Mouse (Mus musculus) c-Kit-positive CD71-positive TER-119-negative erythroid progenitor cells, embryonic 14.5 days (primary cell): ENCODE measurements around the gene Dok4.

ENCODE experiments used
- DNase-seq: peaks from one replicate; pipeline ENCODE4 v3.0.0-alpha.2; 2013; ENCODE audit warnings: low read depth

The Dok4 gene

GRCm38 (mm10) chr8:94876197-94876730 is at the start of gene Dok4:
Gene Dok4, minus strand, starts transcription at chr8:94876330.
- peak; percentile 61 for DNase-seq

- no peak for DNase-seq
These were observed 47.3 kb upstream of the Dok4 start, which contains the start of gene Adgrg5 for GRCm38 (mm10) chr8:94923405-94923804. Gene Adgrg5, plus strand, starts transcription at chr8:94923694.

GRCm38 (mm10) chr8:94922602-94923001 is 46.5 kb upstream of the Dok4 start:
- DNase-seq = no peak

- no peak for DNase-seq
These were observed 46.0 kb upstream of the Dok4 start for GRCm38 (mm10) chr8:94922176-94922575.

- no peak for DNase-seq
These were observed 43.1 kb upstream of the Dok4 start for GRCm38 (mm10) chr8:94919256-94919655.

GRCm38 (mm10) chr8:94917851-94918495 is 41.8 kb upstream of the Dok4 start, which contains the start of gene Ccdc102a:
Gene Ccdc102a, minus strand, starts transcription at chr8:94918098.
- DNase-seq = no peak

- peak; percentile 66 for DNase-seq
These were observed 41.2 kb upstream of the Dok4 start for GRCm38 (mm10) chr8:94917352-94917751.

GRCm38 (mm10) chr8:94916960-94917324 is 40.8 kb upstream of the Dok4 start:
- no peak for DNase-seq

- no peak for DNase-seq
These were observed 40.3 kb upstream of the Dok4 start for GRCm38 (mm10) chr8:94916311-94916959.

- DNase-seq = no peak
These were observed 38.6 kb upstream of the Dok4 start for GRCm38 (mm10) chr8:94914701-94915101.

GRCm38 (mm10) chr8:94914256-94914655 is 38.1 kb upstream of the Dok4 start:
- no peak for DNase-seq

- DNase-seq = no peak
These were observed 37.0 kb upstream of the Dok4 start for GRCm38 (mm10) chr8:94913061-94913660.

- DNase-seq = peak; percentile 81
These were observed 32.7 kb upstream of the Dok4 start for GRCm38 (mm10) chr8:94908847-94909246.

- DNase-seq = no peak
These were observed 31.6 kb upstream of the Dok4 start for GRCm38 (mm10) chr8:94907591-94908300.

GRCm38 (mm10) chr8:94904450-94905175 is 28.5 kb upstream of the Dok4 start:
- DNase-seq = no peak

- DNase-seq = no peak
These were observed 27.6 kb upstream of the Dok4 start for GRCm38 (mm10) chr8:94903709-94904108.

GRCm38 (mm10) chr8:94901031-94901430 is 24.9 kb upstream of the Dok4 start:
- DNase-seq = no peak

- DNase-seq = no peak
These were observed 24.5 kb upstream of the Dok4 start for GRCm38 (mm10) chr8:94900617-94901016.

GRCm38 (mm10) chr8:94899262-94899661 is 23.1 kb upstream of the Dok4 start:
- DNase-seq = peak; percentile 84

GRCm38 (mm10) chr8:94892917-94893316 is 16.8 kb upstream of the Dok4 start:
- no peak for DNase-seq

GRCm38 (mm10) chr8:94888383-94889036 is 12.4 kb upstream of the Dok4 start:
- no peak for DNase-seq
